Mouse (Mus musculus): ENCODE data around the gene Xpa. TPM values are rescaled to one million over a fixed set of nuclear protein-coding genes. Genes with fewer than 3 reads are reported as not detected.
"Not testable (repeated sequence)": the region's sequence is repeated elsewhere in the genome, so short reads cannot be mapped to it uniquely, and the experiment has no call there.

The Xpa gene
- polyA plus RNA-seq, 1 experiment: 30.4 TPM

- Histone ChIP-seq H3K4me3 (replicated peaks; ENCODE audit: insufficient read depth, low read depth, low read length) (no peak overlapping the region), H3K27me3 (ENCODE audit: control insufficient read depth, insufficient read depth, low read length) (no peaks in the 10 kb centered on the region), H3K4me1 (ENCODE audit: control insufficient read depth, insufficient read depth, low read length) (peaks cover 6% of the 10 kb centered on the region; the same call in 1 of the 2 replicates), H3K27ac (ENCODE audit: insufficient read depth, low read length) (no peak overlapping the region)
- TF ChIP-seq CTCF (IDR thresholded peaks at IDR 0.05; ENCODE audit: borderline replicate concordance, insufficient read depth, low read depth, low read length): no peak
- 71% methylated on average over 5 of the region's 5 CpGs for WGBS
- DNase-seq: no peak
These were observed 2.0 kb upstream of the Xpa start for GRCm38 (mm10) chr4:46198064-46198463.

- H3K27me3 ChIP-seq (ENCODE audit: control insufficient read depth, insufficient read depth, low read length): no peaks in the 10 kb centered on the region
- WGBS: 3% methylated on average over 6 of the region's 6 CpGs
- H3K4me1 ChIP-seq (ENCODE audit: control insufficient read depth, insufficient read depth, low read length): 0 out of 2 replicates have a peak, but pooled peaks cover 6% of the 10 kb centered on the region
- TF ChIP-seq POLR2A (IDR thresholded peaks at IDR 0.05; ENCODE audit: borderline replicate concordance, insufficient read depth, low read length) (no peak), CTCF (IDR thresholded peaks at IDR 0.05; ENCODE audit: borderline replicate concordance, insufficient read depth, low read depth, low read length) (no peak)
- DNase-seq: no peak
- peak overlapping the region; percentile 61 for H3K4me3 ChIP-seq (replicated peaks; ENCODE audit: insufficient read depth, low read depth, low read length)
- peak overlapping the region; percentile 67 for H3K27ac ChIP-seq (ENCODE audit: insufficient read depth, low read length)
These were observed 402 bp upstream of the Xpa start for GRCm38 (mm10) chr4:46196513-46196912.

GRCm38 (mm10) chr4:46192011-46192410, 4.1 kb downstream of the Xpa start:
- not testable (repeated sequence) for H3K27ac ChIP-seq (ENCODE audit: insufficient read depth, low read length); H3K4me3 ChIP-seq (replicated peaks; ENCODE audit: insufficient read depth, low read depth, low read length)
- DNase-seq: peak in 1 of 2 experiments; percentile 38

GRCm38 (mm10) chr4:46186466-46186865, 9.6 kb downstream of the Xpa start:
- TF ChIP-seq CTCF (IDR thresholded peaks at IDR 0.05; ENCODE audit: borderline replicate concordance, insufficient read depth, low read depth, low read length): no peak
- TF ChIP-seq POLR2A (IDR thresholded peaks at IDR 0.05; ENCODE audit: borderline replicate concordance, insufficient read depth, low read length): no peak
- Histone ChIP-seq H3K4me1 (ENCODE audit: control insufficient read depth, insufficient read depth, low read length) (no peaks in the 10 kb centered on the region), H3K4me3 (replicated peaks; ENCODE audit: insufficient read depth, low read depth, low read length) (no peak overlapping the region), H3K27ac (ENCODE audit: insufficient read depth, low read length) (no peak overlapping the region), H3K27me3 (ENCODE audit: control insufficient read depth, insufficient read depth, low read length) (no peaks in the 10 kb centered on the region)
- WGBS: 32% methylated on average over 3 of the region's 3 CpGs
- no peak for DNase-seq

More at GRCm38 (mm10) chr4:46192011-46192410, 4.1 kb downstream of the Xpa start:
- not testable (repeated sequence) for H3K4me1 ChIP-seq (ENCODE audit: control insufficient read depth, insufficient read depth, low read length); H3K27me3 ChIP-seq (ENCODE audit: control insufficient read depth, insufficient read depth, low read length)

GRCm38 (mm10) chr4:46185890-46186289, 10.2 kb downstream of the Xpa start:
- no peak for TF ChIP-seq CTCF (IDR thresholded peaks at IDR 0.05; ENCODE audit: borderline replicate concordance, insufficient read depth, low read depth, low read length)
- TF ChIP-seq POLR2A (IDR thresholded peaks at IDR 0.05; ENCODE audit: borderline replicate concordance, insufficient read depth, low read length): no peak
- Histone ChIP-seq H3K27ac (ENCODE audit: insufficient read depth, low read length) (no peak overlapping the region), H3K27me3 (ENCODE audit: control insufficient read depth, insufficient read depth, low read length) (no peaks in the 10 kb centered on the region), H3K4me3 (replicated peaks; ENCODE audit: insufficient read depth, low read depth, low read length) (no peak overlapping the region), H3K4me1 (ENCODE audit: control insufficient read depth, insufficient read depth, low read length) (no peaks in the 10 kb centered on the region)
- WGBS: 86% methylated on average over 9 of the region's 9 CpGs
- no peak for DNase-seq

- WGBS: 86% methylated on average over 8 of the region's 8 CpGs
- no peak overlapping the region for H3K27ac ChIP-seq (ENCODE audit: insufficient read depth, low read length)
These were observed 10.7 kb downstream of the Xpa start for GRCm38 (mm10) chr4:46185423-46185822.

GRCm38 (mm10) chr4:46182181-46182580, 13.9 kb downstream of the Xpa start:
- TF ChIP-seq CTCF (IDR thresholded peaks at IDR 0.05; ENCODE audit: borderline replicate concordance, insufficient read depth, low read depth, low read length) (no peak), POLR2A (IDR thresholded peaks at IDR 0.05; ENCODE audit: borderline replicate concordance, insufficient read depth, low read length) (no peak)
- WGBS: 86% methylated on average over 7 of the region's 7 CpGs
- DNase-seq: no peak
- H3K27me3 ChIP-seq (ENCODE audit: control insufficient read depth, insufficient read depth, low read length): no peaks in the 10 kb centered on the region
- H3K4me3 ChIP-seq (replicated peaks; ENCODE audit: insufficient read depth, low read depth, low read length): no peak overlapping the region
- H3K4me1 ChIP-seq (ENCODE audit: control insufficient read depth, insufficient read depth, low read length): no peaks in the 10 kb centered on the region
- no peak overlapping the region for H3K27ac ChIP-seq (ENCODE audit: insufficient read depth, low read length)

More at GRCm38 (mm10) chr4:46185423-46185822, 10.7 kb downstream of the Xpa start:
- TF ChIP-seq CTCF (IDR thresholded peaks at IDR 0.05; ENCODE audit: borderline replicate concordance, insufficient read depth, low read depth, low read length) (no peak), POLR2A (IDR thresholded peaks at IDR 0.05; ENCODE audit: borderline replicate concordance, insufficient read depth, low read length) (no peak)
- Histone ChIP-seq H3K27me3 (ENCODE audit: control insufficient read depth, insufficient read depth, low read length) (no peaks in the 10 kb centered on the region), H3K4me1 (ENCODE audit: control insufficient read depth, insufficient read depth, low read length) (no peaks in the 10 kb centered on the region), H3K4me3 (replicated peaks; ENCODE audit: insufficient read depth, low read depth, low read length) (no peak overlapping the region)
- DNase-seq: no peak

- whole genome bisulfite sequencing: 81% methylated on average over 6 of the region's 6 CpGs
- Histone ChIP-seq H3K27me3 (ENCODE audit: control insufficient read depth, insufficient read depth, low read length) (no peaks in the 10 kb centered on the region), H3K4me3 (replicated peaks; ENCODE audit: insufficient read depth, low read depth, low read length) (no peak overlapping the region), H3K27ac (ENCODE audit: insufficient read depth, low read length) (no peak overlapping the region), H3K4me1 (ENCODE audit: control insufficient read depth, insufficient read depth, low read length) (no peaks in the 10 kb centered on the region)
- no peak for TF ChIP-seq CTCF (IDR thresholded peaks at IDR 0.05; ENCODE audit: borderline replicate concordance, insufficient read depth, low read depth, low read length)
- TF ChIP-seq POLR2A (IDR thresholded peaks at IDR 0.05; ENCODE audit: borderline replicate concordance, insufficient read depth, low read length): no peak
- no peak for DNase-seq
These were observed 14.9 kb downstream of the Xpa start for GRCm38 (mm10) chr4:46181168-46181567.

All from cerebellum, adult 2 months (tissue).